Mouse (Mus musculus) stomach, embryonic 14.5 days (tissue): ENCODE results near the gene Wrap73. TPM values are rescaled to one million over a fixed set of nuclear protein-coding genes. Genes with fewer than 3 reads are reported as not detected.

Source experiments
- ATAC-seq: fragments of 200-750 bp; cut with Nextera tagmentation; 2 replicates; pipeline ENCODE4 v1.8.0; 2017; ENCODE audit warnings: low read depth, moderate TSS enrichment; ENCODE audit not compliant: insufficient number of reproducible peaks, insufficient read depth, low FRiP score
- H3K27ac ChIP-seq: fragments of 300-500 bp; sonication (generic); 2 replicates; pipeline ENCODE4 v1.5.1; 2014; ENCODE audit warnings: mild to moderate bottlenecking, low read length, moderate library complexity, mixed read lengths
- H3K27me3 ChIP-seq: fragments of 300-500 bp; sonication (generic); 2 replicates; pipeline ENCODE4 v1.6.1; 2014; ENCODE audit warnings: low read length, control low read depth, mixed read lengths; ENCODE audit not compliant: control insufficient read depth, insufficient read depth
- H3K36me3 ChIP-seq: fragments of 300-500 bp; sonication (generic); 2 replicates; pipeline ENCODE4 v1.6.1; 2014; ENCODE audit warnings: mild to moderate bottlenecking, control low read depth, low read length, moderate library complexity, mixed read lengths; ENCODE audit not compliant: control insufficient read depth, insufficient read depth
- H3K4me1 ChIP-seq: fragments of 300-500 bp; sonication (generic); 2 replicates; pipeline ENCODE4 v1.6.1; 2014; ENCODE audit warnings: low read length, control low read depth, mixed read lengths; ENCODE audit not compliant: control insufficient read depth, insufficient read depth
- H3K4me2 ChIP-seq: fragments of 300-500 bp; sonication (generic); replicated peaks from 2 replicates; pipeline ENCODE4 v1.6.1; 2014; ENCODE audit warnings: low read depth, low read length, control low read depth
- H3K4me3 ChIP-seq: fragments of 300-500 bp; sonication (generic); 2 replicates; pipeline ENCODE4 v1.5.1; 2014; ENCODE audit warnings: low read depth, low read length, control low read depth
- H3K9ac ChIP-seq: fragments of 300-500 bp; sonication (generic); replicated peaks from 2 replicates; pipeline ENCODE4 v1.6.1; 2014; ENCODE audit warnings: low read depth, mild to moderate bottlenecking, control low read depth, low read length, moderate library complexity, mixed read lengths
- H3K9me3 ChIP-seq: fragments of 300-500 bp; sonication (generic); 2 replicates; pipeline ENCODE4 v1.6.1; 2016; ENCODE audit warnings: low read depth, low read length, control low read depth; ENCODE audit not compliant: control insufficient read depth
- WGBS: fragments of 180-500 bp; shearing (Covaris S2); extraction: QIAGEN DNeasy Blood & Tissue Kit; methylation state at CpG from one replicate; pipeline ENCODE4 v1.1.7; 2014; 5-methylcytosine and 5-hydroxymethylcytosine counted together
- polyA plus RNA-seq: library from polyadenylated mRNA; unstranded; fragments of >200 nt; fragmentation: Nextera tagmentation; extraction: Ambion mirVana; gene quantifications from 2 replicates; pipeline ENCODE4 v1.2.1, GENCODE M21; 2014

Gene Wrap73
- polyA plus RNA-seq = 39.6 and 41.4 TPM in 2 replicates

DNA sequence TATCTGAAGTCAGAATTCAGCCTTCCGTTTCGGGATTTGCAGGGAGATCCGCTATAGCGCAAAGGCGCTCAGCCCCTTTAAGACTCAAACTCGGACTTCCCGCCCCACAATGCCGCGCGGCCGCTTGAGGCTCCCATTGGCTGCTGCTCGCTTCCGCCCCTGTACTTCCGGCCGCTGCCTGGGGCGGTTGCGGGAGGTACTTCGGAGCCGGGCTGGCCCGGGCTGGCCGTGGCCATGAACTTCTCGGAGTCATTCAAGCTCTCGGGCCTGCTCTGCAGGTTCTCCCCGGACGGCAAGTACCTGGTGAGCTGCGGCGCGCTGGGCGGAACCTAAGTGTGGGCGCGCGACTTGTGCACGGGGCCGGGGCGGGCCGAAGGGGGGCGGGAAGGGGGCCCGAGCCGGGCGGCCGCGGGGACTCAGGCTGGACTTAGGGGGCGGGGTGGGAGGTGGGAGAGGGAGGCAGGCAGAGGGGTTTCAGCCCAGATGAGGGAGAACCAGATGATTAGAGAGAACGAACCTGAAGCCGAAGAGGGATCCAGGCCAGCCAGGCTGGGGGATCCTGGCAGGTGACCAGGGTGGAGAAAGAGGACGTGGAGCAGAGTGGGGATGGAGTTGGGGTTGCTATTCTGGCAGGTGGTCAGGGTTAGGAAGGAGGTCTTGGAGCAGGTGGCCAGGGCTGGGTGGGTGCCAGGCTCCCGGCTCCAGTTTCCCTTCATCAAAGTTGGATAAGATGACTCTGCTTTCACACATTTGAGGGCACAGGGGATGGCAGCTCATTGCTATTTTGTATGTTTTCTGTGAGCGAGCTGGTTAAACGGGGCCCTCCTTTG, at the start of gene Wrap73:
TSS of gene Wrap73 (plus strand) at position 162 of the 830 bp plus-strand sequence.
- Histone ChIP-seq H3K36me3 (peaks cover 1% of the 10 kb centered on the region), H3K27me3 (peaks cover 27% of the 10 kb centered on the region), H3K27ac (peak within 1 kb of the TSS; percentile 84), H3K4me1 (peaks cover 20% of the 10 kb centered on the region), H3K9me3 (no peaks in the 10 kb centered on the region), H3K4me3 (peak within 1 kb of the TSS; percentile 72), H3K4me2 (peak within 1 kb of the TSS; percentile 91), H3K9ac (peak within 1 kb of the TSS; percentile 69)
- peak; percentile 90 for ATAC-seq
- WGBS = 2% methylated on average over 49 of the region's 49 CpGs

GRCm38 (mm10) chr4:154093210-154093609, 49.0 kb upstream of the Wrap73 start:
- Histone ChIP-seq H3K9me3 (no peaks in the 10 kb centered on the region), H3K4me2 (no peak overlapping the region), H3K9ac (no peak overlapping the region), H3K27ac (no peak overlapping the region), H3K36me3 (no peaks in the 10 kb centered on the region), H3K4me3 (no peak overlapping the region), H3K27me3 (no peaks in the 10 kb centered on the region), H3K4me1 (no peaks in the 10 kb centered on the region)
- 24% methylated on average over 9 of the region's 9 CpGs for WGBS
- ATAC-seq = no peak

DNA sequence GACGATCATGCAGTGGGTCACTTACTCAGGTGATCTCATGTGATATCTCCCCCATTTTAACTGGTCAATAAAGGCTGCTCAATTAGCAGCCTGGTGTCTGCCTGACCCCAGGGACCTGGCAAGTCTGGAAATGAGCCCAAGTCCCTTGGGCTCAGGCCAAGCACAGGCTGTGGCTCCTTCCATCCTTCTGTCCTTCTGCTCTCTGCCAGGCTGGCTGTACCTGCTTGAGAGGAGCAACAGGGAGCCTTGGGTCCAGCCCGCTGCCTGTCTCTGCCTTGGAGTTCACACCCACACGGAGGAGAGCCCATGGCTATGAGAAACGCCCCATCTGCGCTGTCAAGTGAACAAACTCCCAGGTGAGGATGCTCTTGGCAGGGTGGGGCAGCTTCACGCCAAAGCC, 46.1 kb upstream of the Wrap73 start:
- no peak for ATAC-seq
- Histone ChIP-seq H3K27ac (no peak overlapping the region), H3K36me3 (no peaks in the 10 kb centered on the region), H3K9ac (no peak overlapping the region), H3K9me3 (no peaks in the 10 kb centered on the region), H3K4me1 (no peaks in the 10 kb centered on the region), H3K4me3 (no peak overlapping the region), H3K27me3 (no peaks in the 10 kb centered on the region), H3K4me2 (no peak overlapping the region)
- 26% methylated on average over 6 of the region's 6 CpGs for WGBS

- ATAC-seq = no peak
- Histone ChIP-seq H3K4me1 (no peaks in the 10 kb centered on the region), H3K27me3 (no peaks in the 10 kb centered on the region), H3K9ac (no peak overlapping the region), H3K36me3 (no peaks in the 10 kb centered on the region), H3K9me3 (no peaks in the 10 kb centered on the region), H3K4me2 (no peak overlapping the region), H3K4me3 (no peak overlapping the region), H3K27ac (no peak overlapping the region)
- WGBS = 38% methylated on average over 7 of the region's 7 CpGs
Observed at GRCm38 (mm10) chr4:154099361-154099760, 42.8 kb upstream of the Wrap73 start.

GRCm38 (mm10) chr4:154103386-154103785, 38.8 kb upstream of the Wrap73 start:
- H3K9me3 ChIP-seq = no peaks in the 10 kb centered on the region
- H3K4me2 ChIP-seq = no peak overlapping the region
- H3K27ac ChIP-seq = no peak overlapping the region
- no peak for ATAC-seq
- WGBS = 74% methylated on average over 8 of the region's 8 CpGs
- no peaks in the 10 kb centered on the region for H3K4me1 ChIP-seq
- H3K4me3 ChIP-seq = no peak overlapping the region
- no peaks in the 10 kb centered on the region for H3K27me3 ChIP-seq
- H3K9ac ChIP-seq = no peak overlapping the region
- no peaks in the 10 kb centered on the region for H3K36me3 ChIP-seq

DNA sequence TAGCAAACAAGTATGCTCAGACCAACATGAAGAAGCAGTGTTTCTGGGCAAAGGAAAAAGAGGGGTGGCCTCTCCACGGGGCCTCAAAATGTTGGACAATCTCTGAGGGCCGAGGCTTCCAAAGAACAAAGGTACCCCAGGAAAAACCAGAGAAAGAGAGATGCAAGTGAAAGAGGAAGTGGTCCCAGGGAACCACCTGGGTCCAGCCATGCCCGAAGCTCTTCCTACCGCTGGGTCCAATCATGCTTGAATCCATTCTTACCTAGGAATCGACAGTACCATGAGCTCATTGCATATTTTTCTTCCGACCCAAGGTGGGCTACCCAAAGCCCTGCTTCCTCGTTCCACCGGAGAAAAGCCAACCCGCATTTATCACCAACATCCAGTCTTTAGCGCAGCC, 38.3 kb upstream of the Wrap73 start:
- H3K27me3 ChIP-seq = no peaks in the 10 kb centered on the region
- H3K4me1 ChIP-seq = no peaks in the 10 kb centered on the region
- H3K9me3 ChIP-seq = no peaks in the 10 kb centered on the region
- H3K4me2 ChIP-seq = no peak overlapping the region
- no peaks in the 10 kb centered on the region for H3K36me3 ChIP-seq
- H3K4me3 ChIP-seq = no peak overlapping the region
- H3K9ac ChIP-seq = no peak overlapping the region
- 90% methylated on average over 10 of the region's 10 CpGs for WGBS
- no peak overlapping the region for H3K27ac ChIP-seq
- ATAC-seq = no peak

DNA sequence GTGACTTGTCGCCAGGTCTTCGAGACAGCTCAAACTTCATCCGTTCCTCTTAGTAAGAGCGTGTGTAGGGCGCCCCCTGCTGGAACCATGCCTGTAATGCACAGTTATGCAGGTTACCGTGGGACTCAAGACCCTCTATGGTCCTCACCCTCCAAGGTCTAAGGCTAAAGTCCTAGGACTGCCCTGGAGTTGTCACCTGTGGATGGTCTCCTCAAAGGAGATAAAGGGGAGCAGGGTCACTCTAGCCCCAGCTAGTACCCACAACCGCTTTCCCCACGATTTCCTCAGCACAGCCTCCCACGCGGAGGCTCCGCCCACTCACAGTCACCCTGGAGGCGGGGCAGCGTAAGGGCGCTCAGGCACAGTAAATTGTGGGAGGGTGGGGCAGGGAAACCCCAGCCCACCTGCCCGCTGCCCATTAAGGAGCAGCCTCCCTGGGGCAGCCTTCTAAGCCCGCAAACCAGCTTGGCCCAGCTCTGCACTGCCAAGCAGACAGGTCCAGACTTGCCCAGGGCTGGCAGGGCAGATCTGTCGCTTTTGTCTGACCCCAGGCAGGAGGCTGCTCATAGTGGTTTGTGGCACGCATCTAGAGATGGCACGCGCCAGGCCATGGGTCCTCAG, 36.7 kb upstream of the Wrap73 start:
- no peak overlapping the region for H3K4me3 ChIP-seq
- no peaks in the 10 kb centered on the region for H3K4me1 ChIP-seq
- no peak overlapping the region for H3K9ac ChIP-seq
- WGBS = 26% methylated on average over 20 of the region's 20 CpGs
- H3K9me3 ChIP-seq = no peaks in the 10 kb centered on the region
- 0 out of 2 replicates have a peak overlapping the region, but pooled peaks have one; percentile 14 for H3K4me2 ChIP-seq
- H3K27ac ChIP-seq = no peak overlapping the region
- no peaks in the 10 kb centered on the region for H3K36me3 ChIP-seq
- peak; percentile 38 for ATAC-seq
- H3K27me3 ChIP-seq = no peaks in the 10 kb centered on the region

DNA sequence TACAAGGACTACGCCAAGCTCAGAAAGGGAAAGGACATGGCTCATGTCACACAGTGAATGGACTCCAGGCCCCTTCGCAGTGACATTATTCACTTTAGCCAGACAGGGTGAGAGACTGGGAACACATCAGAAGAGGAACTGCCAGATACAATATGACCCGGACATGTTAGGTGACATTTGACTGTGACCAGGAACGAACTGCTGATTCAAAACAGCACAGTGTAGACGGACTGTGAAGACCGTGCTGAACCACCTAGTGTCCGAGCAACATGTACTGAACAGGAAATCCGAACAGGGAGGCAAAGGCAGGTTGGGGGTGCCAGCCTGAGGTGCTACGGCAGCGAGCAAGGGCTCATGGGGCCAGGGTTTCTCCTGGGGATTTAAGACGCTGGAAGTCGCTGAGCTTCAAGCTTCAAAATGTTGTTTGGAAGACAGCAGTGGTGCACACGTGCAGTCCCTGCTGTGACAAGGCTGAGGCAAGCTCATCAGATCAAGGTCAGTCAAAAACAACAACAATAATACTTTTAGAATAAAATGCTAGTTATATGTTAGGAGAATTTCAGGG, 35.6 kb upstream of the Wrap73 start:
- Histone ChIP-seq H3K4me3 (no peak overlapping the region), H3K36me3 (no peaks in the 10 kb centered on the region), H3K9me3 (no peaks in the 10 kb centered on the region), H3K9ac (no peak overlapping the region), H3K27me3 (no peaks in the 10 kb centered on the region), H3K4me1 (no peaks in the 10 kb centered on the region), H3K4me2 (no peak overlapping the region), H3K27ac (no peak overlapping the region)
- ATAC-seq = no peak
- 76% methylated on average over 13 of the region's 13 CpGs for WGBS
